Mouse (Mus musculus): ENCODE results near the gene Kcnc3. TPM values are rescaled to one million over a fixed set of nuclear protein-coding genes. Genes with fewer than 3 reads are reported as not detected.
A peak's percentile ranks its signal among the peaks of the same experiment; 100 is the strongest.

Gene Kcnc3
- polyA plus RNA-seq, 1 experiment from 2014 or later = 0.18 TPM

GRCm38 (mm10) chr7:44588338-44588737, 2.1 kb upstream of the Kcnc3 start:
- no peak overlapping the region for H3K9ac ChIP-seq (ENCODE audit: low read depth, low read length)
- H3K27ac ChIP-seq (ENCODE audit: low read depth, low read length) = no peak overlapping the region
- peaks cover 82% of the 10 kb centered on the region for H3K27me3 ChIP-seq (ENCODE audit: control insufficient read depth, insufficient read depth, low read length)
- 3% methylated on average over 12 of the region's 12 CpGs for WGBS
- no peaks in the 10 kb centered on the region for H3K36me3 ChIP-seq (ENCODE audit: control insufficient read depth, insufficient read depth, low read length)
- peaks cover 13% of the 10 kb centered on the region; the same call in 1 of the 2 replicates for H3K4me1 ChIP-seq (ENCODE audit: control insufficient read depth, insufficient read depth, low read length)
- H3K9me3 ChIP-seq (ENCODE audit: control insufficient read depth, low read length) = no peaks in the 10 kb centered on the region
- no peak for ATAC-seq (ENCODE audit: low FRiP score, low TSS enrichment)
- H3K4me2 ChIP-seq (replicated peaks; ENCODE audit: low read depth, low read length) = peak overlapping the region; percentile 99
- H3K4me3 ChIP-seq (ENCODE audit: low read length) = peak overlapping the region; percentile 34; the same call in 1 of the 2 replicates

DNA sequence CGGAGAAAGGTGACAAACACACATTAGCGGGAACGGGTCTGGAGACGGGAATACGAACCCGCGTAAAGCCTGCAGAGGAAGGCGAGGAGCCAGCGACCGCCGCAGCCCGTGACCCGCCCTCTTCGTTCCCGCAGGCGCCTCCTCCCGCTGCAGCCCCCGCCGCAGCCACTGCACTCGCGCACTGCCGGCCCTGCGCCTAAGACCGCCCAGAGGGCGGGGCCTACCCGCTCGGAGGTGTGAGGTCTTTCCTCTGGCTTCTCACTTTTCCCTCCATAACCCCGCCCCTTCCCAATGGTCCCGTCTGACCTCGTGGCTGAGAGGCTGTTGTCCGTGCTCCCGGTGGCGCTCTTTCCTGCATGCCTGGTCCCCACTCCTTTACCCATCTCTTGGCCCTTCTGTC, 1.3 kb upstream of the Kcnc3 start:
- 0% methylated on average over 15 of the region's 33 CpGs for WGBS
- H3K4me1 ChIP-seq (ENCODE audit: control insufficient read depth, insufficient read depth, low read length) = peaks cover 13% of the 10 kb centered on the region; the same call in 1 of the 2 replicates
- peak; percentile 53 for ATAC-seq (ENCODE audit: low FRiP score, low TSS enrichment)
- H3K9me3 ChIP-seq (ENCODE audit: control insufficient read depth, low read length) = no peaks in the 10 kb centered on the region
- H3K36me3 ChIP-seq (ENCODE audit: control insufficient read depth, insufficient read depth, low read length) = no peaks in the 10 kb centered on the region
- H3K27me3 ChIP-seq (ENCODE audit: control insufficient read depth, insufficient read depth, low read length) = peaks cover 85% of the 10 kb centered on the region
- no peak overlapping the region for H3K27ac ChIP-seq (ENCODE audit: low read depth, low read length)
- peak overlapping the region; percentile 99 for H3K4me2 ChIP-seq (replicated peaks; ENCODE audit: low read depth, low read length)
- H3K4me3 ChIP-seq (ENCODE audit: low read length) = peak overlapping the region; percentile 34
- no peak overlapping the region for H3K9ac ChIP-seq (ENCODE audit: low read depth, low read length)

GRCm38 (mm10) chr7:44589946-44590345, 518 bp upstream of the Kcnc3 start:
- Histone ChIP-seq H3K36me3 (ENCODE audit: control insufficient read depth, insufficient read depth, low read length) (no peaks in the 10 kb centered on the region), H3K9me3 (ENCODE audit: control insufficient read depth, low read length) (no peaks in the 10 kb centered on the region), H3K4me1 (ENCODE audit: control insufficient read depth, insufficient read depth, low read length) (peaks cover 13% of the 10 kb centered on the region; the same call in 1 of the 2 replicates), H3K27me3 (ENCODE audit: control insufficient read depth, insufficient read depth, low read length) (peaks cover 83% of the 10 kb centered on the region), H3K27ac (ENCODE audit: low read depth, low read length) (no peak overlapping the region), H3K4me3 (ENCODE audit: low read length) (peak overlapping the region; percentile 57), H3K9ac (ENCODE audit: low read depth, low read length) (no peak overlapping the region), H3K4me2 (replicated peaks; ENCODE audit: low read depth, low read length) (peak overlapping the region; percentile 99)
- 4% methylated on average over 13 of the region's 13 CpGs for WGBS
- ATAC-seq (ENCODE audit: low FRiP score, low TSS enrichment) = no peak

DNA sequence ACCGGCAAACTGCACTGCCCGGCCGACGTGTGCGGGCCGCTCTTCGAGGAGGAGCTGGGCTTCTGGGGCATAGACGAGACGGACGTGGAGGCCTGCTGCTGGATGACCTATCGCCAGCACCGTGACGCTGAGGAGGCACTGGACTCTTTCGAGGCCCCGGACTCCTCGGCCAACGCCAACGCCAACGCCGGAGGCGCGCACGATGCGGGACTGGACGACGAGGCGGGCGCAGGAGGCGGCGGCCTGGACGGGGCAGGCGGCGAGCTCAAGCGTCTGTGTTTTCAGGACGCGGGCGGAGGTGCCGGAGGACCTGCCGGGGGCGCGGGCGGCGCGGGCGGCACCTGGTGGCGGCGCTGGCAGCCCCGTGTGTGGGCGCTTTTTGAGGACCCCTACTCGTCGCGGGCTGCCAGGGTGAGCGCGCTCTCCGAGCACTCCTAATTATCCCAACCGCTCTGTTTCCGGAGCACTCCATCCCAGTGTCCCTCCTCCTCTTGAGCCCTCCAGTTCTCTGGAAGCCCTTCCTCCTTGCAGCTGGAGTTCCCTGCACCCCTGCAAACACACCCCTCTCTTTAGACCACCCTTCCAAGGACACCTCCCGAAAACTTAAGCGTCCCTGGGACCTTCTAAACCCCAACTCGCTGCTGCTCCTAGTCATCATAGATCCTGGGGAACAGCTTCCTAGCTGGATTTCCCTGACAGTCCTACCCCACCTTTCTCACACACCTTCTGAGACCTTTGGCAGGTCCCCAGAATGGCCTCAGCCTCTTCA, 1.1 kb downstream of the Kcnc3 start:
- Histone ChIP-seq H3K9ac (ENCODE audit: low read depth, low read length) (peak overlapping the region; percentile 45; the same call in 1 of the 2 replicates), H3K4me1 (ENCODE audit: control insufficient read depth, insufficient read depth, low read length) (peaks cover 13% of the 10 kb centered on the region; the same call in 1 of the 2 replicates), H3K27ac (ENCODE audit: low read depth, low read length) (no peak overlapping the region), H3K4me2 (replicated peaks; ENCODE audit: low read depth, low read length) (peak overlapping the region; percentile 99), H3K9me3 (ENCODE audit: control insufficient read depth, low read length) (no peaks in the 10 kb centered on the region), H3K4me3 (ENCODE audit: low read length) (peak overlapping the region; percentile 57), H3K27me3 (ENCODE audit: control insufficient read depth, insufficient read depth, low read length) (peaks cover 70% of the 10 kb centered on the region), H3K36me3 (ENCODE audit: control insufficient read depth, insufficient read depth, low read length) (no peaks in the 10 kb centered on the region)
- WGBS = under 1% methylated on average over 48 of the region's 60 CpGs
- no peak for ATAC-seq (ENCODE audit: low FRiP score, low TSS enrichment)

DNA sequence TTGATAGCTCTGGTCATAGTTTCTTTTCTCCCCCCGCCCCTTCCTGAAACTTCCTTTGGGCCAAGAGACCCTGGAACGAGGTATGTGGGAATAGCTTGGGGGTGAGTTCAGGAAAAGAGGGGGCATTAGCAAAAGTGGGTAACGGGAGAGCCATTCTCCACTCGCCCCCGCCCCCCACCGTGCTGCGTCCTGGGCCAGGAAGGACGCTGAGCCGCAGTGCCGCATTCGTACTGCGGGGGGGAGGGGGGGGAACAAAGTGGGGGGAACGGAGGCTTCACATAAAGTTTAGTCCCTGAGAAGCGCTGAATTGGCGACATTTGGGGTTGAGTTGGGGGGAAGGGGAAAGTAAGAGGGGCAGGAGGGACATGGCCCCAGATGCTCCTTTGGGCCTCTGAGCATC, 2.6 kb downstream of the Kcnc3 start:
- Histone ChIP-seq H3K4me3 (ENCODE audit: low read length) (no peak overlapping the region), H3K4me2 (replicated peaks; ENCODE audit: low read depth, low read length) (no peak overlapping the region), H3K4me1 (ENCODE audit: control insufficient read depth, insufficient read depth, low read length) (peaks cover 13% of the 10 kb centered on the region; the same call in 1 of the 2 replicates), H3K27me3 (ENCODE audit: control insufficient read depth, insufficient read depth, low read length) (peaks cover 55% of the 10 kb centered on the region), H3K9ac (ENCODE audit: low read depth, low read length) (no peak overlapping the region), H3K36me3 (ENCODE audit: control insufficient read depth, insufficient read depth, low read length) (no peaks in the 10 kb centered on the region), H3K27ac (ENCODE audit: low read depth, low read length) (no peak overlapping the region), H3K9me3 (ENCODE audit: control insufficient read depth, low read length) (no peaks in the 10 kb centered on the region)
- no peak for ATAC-seq (ENCODE audit: low FRiP score, low TSS enrichment)
- WGBS = 2% methylated on average over 15 of the region's 15 CpGs

DNA sequence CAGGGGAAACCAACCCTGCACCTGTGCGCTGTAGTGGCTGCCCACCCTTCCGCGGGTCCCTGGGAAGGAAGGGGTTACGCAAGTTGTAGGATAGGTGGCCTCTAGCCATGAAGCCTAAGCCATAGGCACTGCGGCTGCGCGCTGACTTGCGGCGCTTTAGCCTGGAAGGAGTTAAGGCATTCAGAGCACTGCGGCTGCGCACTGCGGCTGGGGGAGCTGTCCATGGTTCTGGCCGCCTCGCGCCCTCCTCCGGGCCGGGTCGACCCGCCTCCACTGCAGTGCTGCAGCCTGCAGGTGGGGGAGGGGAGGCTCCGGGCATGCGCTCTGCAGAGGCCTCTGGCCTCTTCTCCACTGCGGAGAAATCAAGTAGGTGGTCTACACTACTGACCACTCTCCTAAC, 3.3 kb downstream of the Kcnc3 start:
- Histone ChIP-seq H3K4me2 (replicated peaks; ENCODE audit: low read depth, low read length) (peak overlapping the region; percentile 15; the same call in 1 of the 2 replicates), H3K9ac (ENCODE audit: low read depth, low read length) (no peak overlapping the region), H3K4me3 (ENCODE audit: low read length) (no peak overlapping the region)

GRCm38 (mm10) chr7:44594291-44594690, 3.8 kb downstream of the Kcnc3 start:
- ATAC-seq (ENCODE audit: low FRiP score, low TSS enrichment) = no peak
- Histone ChIP-seq H3K4me2 (replicated peaks; ENCODE audit: low read depth, low read length) (no peak overlapping the region), H3K27ac (ENCODE audit: low read depth, low read length) (no peak overlapping the region), H3K4me3 (ENCODE audit: low read length) (no peak overlapping the region), H3K4me1 (ENCODE audit: control insufficient read depth, insufficient read depth, low read length) (peaks cover 10% of the 10 kb centered on the region; the same call in 1 of the 2 replicates), H3K9ac (ENCODE audit: low read depth, low read length) (no peak overlapping the region), H3K27me3 (ENCODE audit: control insufficient read depth, insufficient read depth, low read length) (peaks cover 43% of the 10 kb centered on the region), H3K9me3 (ENCODE audit: control insufficient read depth, low read length) (no peaks in the 10 kb centered on the region), H3K36me3 (ENCODE audit: control insufficient read depth, insufficient read depth, low read length) (no peaks in the 10 kb centered on the region)
- WGBS = 68% methylated on average over 6 of the region's 6 CpGs

More for the DNA sequence above, 3.3 kb downstream of the Kcnc3 start:
- H3K27ac ChIP-seq (ENCODE audit: low read depth, low read length) = no peak overlapping the region
- H3K9me3 ChIP-seq (ENCODE audit: control insufficient read depth, low read length) = no peaks in the 10 kb centered on the region
- peaks cover 48% of the 10 kb centered on the region for H3K27me3 ChIP-seq (ENCODE audit: control insufficient read depth, insufficient read depth, low read length)
- no peaks in the 10 kb centered on the region for H3K36me3 ChIP-seq (ENCODE audit: control insufficient read depth, insufficient read depth, low read length)
- under 1% methylated on average over 22 of the region's 22 CpGs for WGBS
- H3K4me1 ChIP-seq (ENCODE audit: control insufficient read depth, insufficient read depth, low read length) = peaks cover 13% of the 10 kb centered on the region; the same call in 1 of the 2 replicates
- ATAC-seq (ENCODE audit: low FRiP score, low TSS enrichment) = peak; percentile 55

DNA sequence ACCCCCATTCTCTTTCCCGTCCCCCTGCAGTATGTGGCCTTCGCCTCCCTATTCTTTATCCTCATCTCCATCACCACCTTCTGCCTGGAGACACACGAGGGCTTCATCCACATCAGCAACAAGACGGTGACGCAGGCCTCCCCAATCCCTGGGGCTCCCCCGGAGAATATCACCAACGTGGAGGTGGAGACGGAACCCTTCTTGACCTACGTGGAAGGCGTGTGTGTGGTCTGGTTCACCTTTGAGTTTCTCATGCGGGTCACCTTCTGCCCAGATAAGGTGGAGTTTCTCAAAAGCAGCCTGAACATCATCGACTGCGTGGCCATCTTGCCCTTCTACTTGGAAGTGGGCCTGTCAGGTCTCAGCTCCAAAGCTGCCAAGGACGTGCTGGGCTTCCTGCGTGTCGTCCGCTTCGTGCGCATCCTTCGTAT, 4.7 kb downstream of the Kcnc3 start:
- Histone ChIP-seq H3K9ac (ENCODE audit: low read depth, low read length) (no peak overlapping the region), H3K9me3 (ENCODE audit: control insufficient read depth, low read length) (no peaks in the 10 kb centered on the region), H3K27ac (ENCODE audit: low read depth, low read length) (no peak overlapping the region), H3K4me1 (ENCODE audit: control insufficient read depth, insufficient read depth, low read length) (peaks cover 8% of the 10 kb centered on the region; the same call in 1 of the 2 replicates), H3K36me3 (ENCODE audit: control insufficient read depth, insufficient read depth, low read length) (no peaks in the 10 kb centered on the region), H3K4me2 (replicated peaks; ENCODE audit: low read depth, low read length) (no peak overlapping the region), H3K27me3 (ENCODE audit: control insufficient read depth, insufficient read depth, low read length) (peaks cover 35% of the 10 kb centered on the region), H3K4me3 (ENCODE audit: low read length) (no peak overlapping the region)
- no peak for ATAC-seq (ENCODE audit: low FRiP score, low TSS enrichment)
- 93% methylated on average over 20 of the region's 20 CpGs for WGBS

GRCm38 (mm10) chr7:44596051-44596450, 5.6 kb downstream of the Kcnc3 start:
- Histone ChIP-seq H3K9me3 (ENCODE audit: control insufficient read depth, low read length) (no peaks in the 10 kb centered on the region), H3K9ac (ENCODE audit: low read depth, low read length) (no peak overlapping the region), H3K4me3 (ENCODE audit: low read length) (no peak overlapping the region), H3K4me2 (replicated peaks; ENCODE audit: low read depth, low read length) (no peak overlapping the region), H3K36me3 (ENCODE audit: control insufficient read depth, insufficient read depth, low read length) (no peaks in the 10 kb centered on the region), H3K4me1 (ENCODE audit: control insufficient read depth, insufficient read depth, low read length) (peaks cover 7% of the 10 kb centered on the region; the same call in 1 of the 2 replicates), H3K27me3 (ENCODE audit: control insufficient read depth, insufficient read depth, low read length) (peaks cover 32% of the 10 kb centered on the region), H3K27ac (ENCODE audit: low read depth, low read length) (no peak overlapping the region)
- WGBS = 92% methylated on average over 6 of the region's 6 CpGs
- no peak for ATAC-seq (ENCODE audit: low FRiP score, low TSS enrichment)

Data from kidney, embryonic 14.5 days (tissue).